Mouse (Mus musculus): ENCODE data around the gene Gale.
"Not testable (repeated sequence)": the region's sequence is repeated elsewhere in the genome, so short reads cannot be mapped to it uniquely, and the experiment has no call there.

The Gale gene

GRCm38 (mm10) chr4:135970585-135970984 lies 7.1 kb downstream of the Gale start:
- DNase-seq (ENCODE audit: low read depth, low spot score), result no peak

- no peak for DNase-seq (ENCODE audit: low read depth, low spot score)
Measured at GRCm38 (mm10) chr4:135971805-135972555, 8.5 kb downstream of the Gale start.

GRCm38 (mm10) chr4:135972556-135972906 lies 9.0 kb downstream of the Gale start, which contains the start of gene Lypla2:
Lypla2 (minus strand) TSS chr4:135972626.
- peak; percentile 60 for DNase-seq (ENCODE audit: low read depth, low spot score)

- DNase-seq (ENCODE audit: low read depth, low spot score), result no peak
Measured at GRCm38 (mm10) chr4:135972911-135973811, 9.6 kb downstream of the Gale start.

GRCm38 (mm10) chr4:135976146-135976545 lies 12.6 kb downstream of the Gale start:
- DNase-seq (ENCODE audit: low read depth, low spot score), result no peak

- not testable (repeated sequence) for DNase-seq (ENCODE audit: low read depth, low spot score)
Measured at GRCm38 (mm10) chr4:135980223-135980622, 16.7 kb downstream of the Gale start.

- no peak for DNase-seq (ENCODE audit: low read depth, low spot score)
Measured at GRCm38 (mm10) chr4:135981524-135982063, 18.1 kb downstream of the Gale start.

- no peak for DNase-seq (ENCODE audit: low read depth, low spot score)
Measured at GRCm38 (mm10) chr4:135984556-135984955, 21.0 kb downstream of the Gale start.

GRCm38 (mm10) chr4:135985193-135985592 lies 21.7 kb downstream of the Gale start:
- DNase-seq (ENCODE audit: low read depth, low spot score), result no peak

GRCm38 (mm10) chr4:135985769-135986168 lies 22.2 kb downstream of the Gale start:
- DNase-seq (ENCODE audit: low read depth, low spot score), result no peak

GRCm38 (mm10) chr4:135986301-135986942 lies 22.9 kb downstream of the Gale start:
- DNase-seq (ENCODE audit: low read depth, low spot score), result no peak

- DNase-seq (ENCODE audit: low read depth, low spot score), result peak; percentile 91
Measured at GRCm38 (mm10) chr4:135986943-135987710, 23.6 kb downstream of the Gale start, which contains the start of gene Pithd1. Pithd1 (minus strand) TSS chr4:135987264.

GRCm38 (mm10) chr4:135987714-135988113 lies 24.2 kb downstream of the Gale start:
- DNase-seq (ENCODE audit: low read depth, low spot score), result no peak

- DNase-seq (ENCODE audit: low read depth, low spot score), result no peak
Measured at GRCm38 (mm10) chr4:135993941-135994340, 30.4 kb downstream of the Gale start.

GRCm38 (mm10) chr4:135995118-135995517 lies 31.6 kb downstream of the Gale start:
- DNase-seq (ENCODE audit: low read depth, low spot score), result no peak

- DNase-seq (ENCODE audit: low read depth, low spot score), result no peak
Measured at GRCm38 (mm10) chr4:136004107-136004675, 40.7 kb downstream of the Gale start.

GRCm38 (mm10) chr4:136004921-136005320 lies 41.4 kb downstream of the Gale start:
- DNase-seq (ENCODE audit: low read depth, low spot score), result no peak

GRCm38 (mm10) chr4:136006821-136007220 lies 43.3 kb downstream of the Gale start:
- DNase-seq (ENCODE audit: low read depth, low spot score), result no peak

GRCm38 (mm10) chr4:136008782-136009447 lies 45.4 kb downstream of the Gale start:
- DNase-seq (ENCODE audit: low read depth, low spot score), result no peak

GRCm38 (mm10) chr4:136010586-136010985 lies 47.1 kb downstream of the Gale start:
- no peak for DNase-seq (ENCODE audit: low read depth, low spot score)
